Mouse (Mus musculus) forelimb bud, embryonic 11.5 days (tissue): ENCODE results near the gene St8sia6.

Experiments used
- DNase-seq: peaks from one replicate; pipeline ENCODE4 v3.0.0-alpha.2; 2012; ENCODE audit warnings: low read depth, low spot score

The St8sia6 gene

GRCm38 (mm10) chr2:13767532-13768411 lies 26.1 kb downstream of the St8sia6 start:
- DNase-seq: no peak

- no peak for DNase-seq
These were observed 33.5 kb downstream of the St8sia6 start for GRCm38 (mm10) chr2:13760366-13760765.

GRCm38 (mm10) chr2:13757412-13757811 lies 36.5 kb downstream of the St8sia6 start:
- no peak for DNase-seq

- DNase-seq: no peak
These were observed 38.1 kb downstream of the St8sia6 start for GRCm38 (mm10) chr2:13755733-13756132.

- no peak for DNase-seq
These were observed 42.2 kb downstream of the St8sia6 start for GRCm38 (mm10) chr2:13751691-13752090.

GRCm38 (mm10) chr2:13750777-13751176 lies 43.1 kb downstream of the St8sia6 start:
- no peak for DNase-seq

- DNase-seq: no peak
These were observed 43.8 kb downstream of the St8sia6 start for GRCm38 (mm10) chr2:13750089-13750488.

GRCm38 (mm10) chr2:13749176-13749575 lies 44.7 kb downstream of the St8sia6 start:
- no peak for DNase-seq

- DNase-seq: no peak
These were observed 46.3 kb downstream of the St8sia6 start for GRCm38 (mm10) chr2:13747576-13747975.

- no peak for DNase-seq
These were observed 47.8 kb downstream of the St8sia6 start for GRCm38 (mm10) chr2:13746023-13746422.

- DNase-seq: no peak
These were observed 55.2 kb downstream of the St8sia6 start for GRCm38 (mm10) chr2:13738704-13739103.

- DNase-seq: no peak
These were observed 66.0 kb downstream of the St8sia6 start for GRCm38 (mm10) chr2:13727901-13728300.

GRCm38 (mm10) chr2:13725592-13725991 lies 68.3 kb downstream of the St8sia6 start:
- no peak for DNase-seq

GRCm38 (mm10) chr2:13722241-13722640 lies 71.6 kb downstream of the St8sia6 start:
- DNase-seq: no peak

- no peak for DNase-seq
These were observed 75.2 kb downstream of the St8sia6 start for GRCm38 (mm10) chr2:13718628-13719185.

GRCm38 (mm10) chr2:13708785-13709184 lies 85.1 kb downstream of the St8sia6 start:
- DNase-seq: no peak

GRCm38 (mm10) chr2:13697514-13697913 lies 96.3 kb downstream of the St8sia6 start:
- no peak for DNase-seq

GRCm38 (mm10) chr2:13694417-13694816 lies 99.4 kb downstream of the St8sia6 start:
- DNase-seq: no peak

GRCm38 (mm10) chr2:13684380-13684779 lies 109.5 kb downstream of the St8sia6 start:
- no peak for DNase-seq

- no peak for DNase-seq
These were observed 110.7 kb downstream of the St8sia6 start for GRCm38 (mm10) chr2:13683205-13683570.

- no peak for DNase-seq
These were observed 111.2 kb downstream of the St8sia6 start for GRCm38 (mm10) chr2:13682488-13683204.

- no peak for DNase-seq
These were observed 120.9 kb downstream of the St8sia6 start for GRCm38 (mm10) chr2:13672946-13673345.

- DNase-seq: no peak
These were observed 121.4 kb downstream of the St8sia6 start for GRCm38 (mm10) chr2:13672426-13672825.
